Mouse (Mus musculus) embryonic facial prominence, embryonic 13.5 days (tissue): ENCODE data around the gene Met. TPM values are rescaled to one million over a fixed set of nuclear protein-coding genes. Genes with fewer than 3 reads are reported as not detected.
A peak's percentile ranks its signal among the peaks of the same experiment; 100 is the strongest.

Experiments used
- ATAC-seq: fragments of 200-750 bp; cut with Nextera tagmentation; 2 replicates; pipeline ENCODE4 v1.8.0; 2017; ENCODE audit warnings: low read depth; ENCODE audit not compliant: insufficient number of reproducible peaks, insufficient read depth, low FRiP score, low TSS enrichment
- H3K27ac ChIP-seq: fragments of 300-500 bp; sonication (generic); 2 replicates; pipeline ENCODE4 v1.5.1; 2015; ENCODE audit warnings: moderate library complexity, mild to moderate bottlenecking, inconsistent platforms
- H3K27me3 ChIP-seq: fragments of 300-500 bp; sonication (generic); 2 replicates; pipeline ENCODE4 v1.6.1; 2015; ENCODE audit warnings: mild to moderate bottlenecking, inconsistent platforms
- H3K36me3 ChIP-seq: fragments of 300-500 bp; sonication (generic); 2 replicates; pipeline ENCODE4 v1.6.1; 2015; ENCODE audit warnings: mild to moderate bottlenecking, inconsistent platforms
- H3K4me1 ChIP-seq: fragments of 300-500 bp; sonication (generic); 2 replicates; pipeline ENCODE4 v1.6.1; 2015; ENCODE audit warnings: inconsistent platforms
- H3K4me2 ChIP-seq: fragments of 300-500 bp; sonication (generic); 2 replicates; pipeline ENCODE4 v1.6.1; 2015; ENCODE audit warnings: moderate library complexity, mild to moderate bottlenecking, inconsistent platforms
- H3K4me3 ChIP-seq: fragments of 300-500 bp; sonication (generic); 2 replicates; pipeline ENCODE4 v1.5.1; 2015; ENCODE audit warnings: mild to moderate bottlenecking, inconsistent platforms
- H3K9ac ChIP-seq: fragments of 300-500 bp; sonication (generic); 2 replicates; pipeline ENCODE4 v1.6.1; 2015; ENCODE audit warnings: mild to moderate bottlenecking, inconsistent platforms
- H3K9me3 ChIP-seq: fragments of 300-500 bp; sonication (generic); 2 replicates; pipeline ENCODE4 v1.6.1; 2016; ENCODE audit warnings: inconsistent platforms
- WGBS: fragments of 180-500 bp; shearing (Covaris S2); methylation state at CpG from one replicate; pipeline ENCODE4 v1.1.7; 2015; ENCODE audit warnings: mixed read lengths; 5-methylcytosine and 5-hydroxymethylcytosine counted together
- polyA plus RNA-seq: library from polyadenylated mRNA; unstranded; fragments of >200 nt; fragmentation: Nextera tagmentation; extraction: Ambion mirVana; gene quantifications from 2 replicates; pipeline ENCODE4 v1.2.1, GENCODE M21; 2015

Met gene
- polyA plus RNA-seq, 1 experiment from 2014 or later, result 3.3 TPM

GRCm38 (mm10) chr6:17583982-17584381 lies 120.4 kb downstream of the Met start:
- peak overlapping the region; percentile 45 for H3K4me3 ChIP-seq
- ATAC-seq, result no peak
- H3K4me2 ChIP-seq, result peak overlapping the region; percentile 57
- no peaks in the 10 kb centered on the region for H3K36me3 ChIP-seq
- WGBS, result 11% methylated on average over 13 of the region's 13 CpGs
- H3K9ac ChIP-seq, result peak overlapping the region; percentile 57
- H3K4me1 ChIP-seq, result no peaks in the 10 kb centered on the region
- no peak overlapping the region for H3K27ac ChIP-seq
- H3K9me3 ChIP-seq, result no peaks in the 10 kb centered on the region
- H3K27me3 ChIP-seq, result no peaks in the 10 kb centered on the region

GRCm38 (mm10) chr6:17589049-17589952 lies 125.7 kb downstream of the Met start:
- Histone ChIP-seq H3K27me3 (no peaks in the 10 kb centered on the region), H3K9ac (no peak overlapping the region), H3K27ac (no peak overlapping the region), H3K9me3 (peaks cover 10% of the 10 kb centered on the region; the same call in 1 of the 2 replicates), H3K4me2 (peak overlapping the region; percentile 18), H3K4me3 (no peak overlapping the region), H3K4me1 (0 out of 2 replicates have a peak, but pooled peaks cover 4% of the 10 kb centered on the region), H3K36me3 (no peaks in the 10 kb centered on the region)
- no peak for ATAC-seq
- 36% methylated on average over 16 of the region's 16 CpGs for WGBS

DNA sequence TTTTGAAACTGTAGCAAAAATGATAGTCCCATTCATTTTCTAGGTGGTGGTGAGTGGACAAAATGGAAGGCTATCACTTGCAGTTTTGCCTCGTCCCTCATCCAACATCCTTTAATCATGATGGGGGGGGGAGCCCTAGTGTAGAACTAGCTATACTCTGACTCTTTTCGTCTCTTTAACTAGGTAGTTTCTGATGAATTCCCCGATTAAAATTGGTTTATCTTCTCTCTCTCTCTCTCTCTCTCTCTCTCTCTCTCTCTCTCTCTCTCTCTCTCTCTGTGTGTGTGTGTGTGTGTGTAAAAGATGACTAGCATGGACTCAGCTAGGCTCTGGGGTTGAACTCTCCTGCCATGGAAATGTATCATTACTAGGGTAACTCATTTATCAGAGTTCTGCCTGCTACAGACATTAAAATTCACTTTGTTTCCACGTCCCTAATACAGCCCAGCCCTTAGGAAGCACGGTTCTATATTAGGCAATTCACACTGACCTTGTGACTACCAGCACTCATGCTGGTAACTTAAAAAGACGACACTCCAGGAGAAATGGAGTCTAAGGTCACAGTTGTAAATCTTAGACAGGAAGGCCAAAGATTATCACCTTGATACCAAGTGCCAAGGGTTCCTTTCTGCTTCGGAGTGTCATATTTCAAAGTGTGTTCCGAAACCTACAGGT lies 126.5 kb downstream of the Met start:
- ATAC-seq, result no peak

DNA sequence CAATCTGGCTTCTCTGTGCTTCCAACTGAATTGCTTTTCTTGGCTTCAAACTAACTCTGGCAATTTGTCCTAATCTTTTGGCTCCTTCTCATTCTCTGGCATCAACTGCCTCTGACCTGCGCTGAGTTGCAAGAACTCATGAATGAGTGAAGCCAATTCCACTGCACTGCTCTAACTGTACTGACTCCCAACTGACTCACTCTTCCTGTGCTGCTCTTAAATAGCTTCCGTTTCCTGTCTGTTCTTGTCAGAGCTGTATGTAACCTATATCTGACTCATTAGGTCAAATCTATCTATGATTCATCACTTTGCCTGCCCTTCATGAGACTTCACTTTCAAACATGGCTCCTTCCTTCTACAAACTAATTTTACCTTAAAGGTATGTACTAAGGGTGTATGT lies 130.4 kb downstream of the Met start:
- Histone ChIP-seq H3K4me1 (0 out of 2 replicates have a peak, but pooled peaks cover 4% of the 10 kb centered on the region), H3K4me2 (no peak overlapping the region), H3K27me3 (no peaks in the 10 kb centered on the region), H3K9ac (no peak overlapping the region), H3K9me3 (peaks cover 11% of the 10 kb centered on the region; the same call in 1 of the 2 replicates), H3K36me3 (no peaks in the 10 kb centered on the region), H3K4me3 (no peak overlapping the region), H3K27ac (no peak overlapping the region)
- WGBS, result 96% methylated on average over 2 of the region's 2 CpGs
- no peak for ATAC-seq

More for the DNA sequence above, 126.5 kb downstream of the Met start:
- Histone ChIP-seq H3K9me3 (peaks cover 11% of the 10 kb centered on the region; the same call in 1 of the 2 replicates), H3K27ac (no peak overlapping the region), H3K9ac (no peak overlapping the region), H3K4me2 (no peak overlapping the region), H3K4me3 (no peak overlapping the region), H3K4me1 (0 out of 2 replicates have a peak, but pooled peaks cover 4% of the 10 kb centered on the region), H3K27me3 (no peaks in the 10 kb centered on the region), H3K36me3 (no peaks in the 10 kb centered on the region)
- 51% methylated on average over 8 of the region's 8 CpGs for WGBS

- 74% methylated on average over 11 of the region's 11 CpGs for WGBS
- no peak for ATAC-seq
These were observed 132.3 kb downstream of the Met start for GRCm38 (mm10) chr6:17595712-17596462.

DNA sequence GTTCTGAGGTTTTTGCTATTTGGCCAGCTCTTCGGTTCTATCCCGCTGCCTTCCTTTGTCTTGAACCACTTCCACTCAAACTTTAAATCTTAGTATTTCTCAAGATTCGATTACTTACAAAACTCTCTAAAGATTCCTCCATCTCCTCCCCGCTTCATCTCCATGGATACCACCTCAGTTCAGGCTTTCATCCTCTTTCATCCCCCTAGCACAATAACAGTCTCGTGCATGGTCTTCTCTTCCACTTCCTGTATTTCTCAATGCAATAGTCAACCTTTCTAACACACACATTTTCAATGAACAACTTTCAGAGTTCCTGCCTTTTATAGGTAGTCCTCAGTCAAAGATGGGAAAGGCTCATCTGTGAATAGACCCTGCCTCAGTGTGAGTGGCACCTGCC lies 135.8 kb downstream of the Met start:
- no peaks in the 10 kb centered on the region for H3K36me3 ChIP-seq
- H3K4me2 ChIP-seq, result no peak overlapping the region
- H3K9me3 ChIP-seq, result no peaks in the 10 kb centered on the region
- H3K27me3 ChIP-seq, result no peaks in the 10 kb centered on the region
- H3K27ac ChIP-seq, result no peak overlapping the region
- no peaks in the 10 kb centered on the region for H3K4me1 ChIP-seq
- 90% methylated on average over 5 of the region's 5 CpGs for WGBS
- no peak overlapping the region for H3K9ac ChIP-seq
- no peak for ATAC-seq
- H3K4me3 ChIP-seq, result no peak overlapping the region

More at GRCm38 (mm10) chr6:17595712-17596462, 132.3 kb downstream of the Met start:
- Histone ChIP-seq H3K27me3 (no peaks in the 10 kb centered on the region), H3K4me1 (no peaks in the 10 kb centered on the region), H3K9ac (no peak overlapping the region), H3K27ac (no peak overlapping the region), H3K9me3 (peaks cover 11% of the 10 kb centered on the region; the same call in 1 of the 2 replicates), H3K36me3 (no peaks in the 10 kb centered on the region), H3K4me3 (no peak overlapping the region), H3K4me2 (no peak overlapping the region)

DNA sequence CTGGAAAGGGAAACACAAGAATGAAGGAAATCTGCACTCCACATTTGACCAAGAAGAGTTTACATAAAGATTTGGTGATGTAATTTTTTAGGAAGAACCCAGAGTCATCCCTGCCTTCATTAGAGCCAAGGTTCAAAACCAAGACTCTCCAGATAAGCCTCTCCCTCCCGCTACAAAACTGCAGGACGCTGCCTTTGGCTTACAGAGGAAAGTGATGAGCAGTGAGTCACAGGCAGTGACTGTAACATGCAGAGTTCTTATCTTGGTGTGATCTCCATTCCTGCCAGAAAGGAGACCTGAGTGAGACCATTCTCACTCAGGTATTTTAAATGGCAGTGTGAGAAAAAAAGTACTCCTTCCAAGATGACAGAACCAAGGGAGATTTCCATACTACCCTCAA lies 137.9 kb downstream of the Met start:
- H3K9ac ChIP-seq, result no peak overlapping the region
- H3K36me3 ChIP-seq, result no peaks in the 10 kb centered on the region
- no peaks in the 10 kb centered on the region for H3K9me3 ChIP-seq
- no peaks in the 10 kb centered on the region for H3K27me3 ChIP-seq
- no peaks in the 10 kb centered on the region for H3K4me1 ChIP-seq
- ATAC-seq, result no peak
- no peak overlapping the region for H3K4me3 ChIP-seq
- 61% methylated on average over 2 of the region's 2 CpGs for WGBS
- H3K27ac ChIP-seq, result no peak overlapping the region
- H3K4me2 ChIP-seq, result no peak overlapping the region

GRCm38 (mm10) chr6:17606915-17607314 lies 143.3 kb downstream of the Met start:
- Histone ChIP-seq H3K4me1 (no peaks in the 10 kb centered on the region), H3K4me2 (no peak overlapping the region), H3K9me3 (no peaks in the 10 kb centered on the region), H3K36me3 (no peaks in the 10 kb centered on the region), H3K9ac (no peak overlapping the region), H3K27ac (no peak overlapping the region), H3K4me3 (no peak overlapping the region), H3K27me3 (no peaks in the 10 kb centered on the region)
- ATAC-seq, result no peak
- WGBS, result 79% methylated on average over 1 of the region's 1 CpGs

GRCm38 (mm10) chr6:17611352-17612010 lies 147.9 kb downstream of the Met start:
- ATAC-seq, result no peak
- Histone ChIP-seq H3K27ac (no peak overlapping the region), H3K9me3 (no peaks in the 10 kb centered on the region), H3K4me3 (no peak overlapping the region), H3K4me1 (no peaks in the 10 kb centered on the region), H3K4me2 (no peak overlapping the region), H3K27me3 (no peaks in the 10 kb centered on the region), H3K36me3 (no peaks in the 10 kb centered on the region), H3K9ac (no peak overlapping the region)
- WGBS, result 89% methylated on average over 11 of the region's 11 CpGs

- Histone ChIP-seq H3K27ac (no peak overlapping the region), H3K9ac (no peak overlapping the region), H3K4me1 (no peaks in the 10 kb centered on the region), H3K27me3 (no peaks in the 10 kb centered on the region), H3K4me2 (no peak overlapping the region), H3K9me3 (no peaks in the 10 kb centered on the region), H3K4me3 (no peak overlapping the region), H3K36me3 (no peaks in the 10 kb centered on the region)
- ATAC-seq, result no peak
- WGBS, result 83% methylated on average over 4 of the region's 4 CpGs
These were observed 149.1 kb downstream of the Met start for GRCm38 (mm10) chr6:17612652-17613051.

DNA sequence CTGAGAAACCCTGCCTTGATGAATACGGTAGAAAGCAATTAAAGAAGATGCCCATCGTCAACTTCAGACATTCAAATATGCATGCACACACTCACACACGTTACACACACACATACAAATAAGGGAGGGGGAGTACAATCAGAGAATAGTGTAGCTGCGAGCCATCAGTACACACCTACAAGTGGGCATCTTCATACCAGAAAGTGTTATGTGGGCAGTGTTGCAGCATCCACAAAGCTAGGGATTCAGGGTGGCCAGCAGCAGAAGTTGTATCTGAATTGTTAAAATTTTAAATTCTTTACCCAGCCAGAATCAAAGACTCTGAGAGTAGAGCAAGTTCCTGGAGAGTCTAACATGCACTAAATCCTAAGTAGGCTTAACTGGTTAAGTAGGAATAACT lies 157.2 kb downstream of the Met start:
- no peaks in the 10 kb centered on the region for H3K36me3 ChIP-seq
- H3K27me3 ChIP-seq, result no peaks in the 10 kb centered on the region
- H3K4me1 ChIP-seq, result no peaks in the 10 kb centered on the region
- WGBS, result 82% methylated on average over 4 of the region's 4 CpGs
- no peak overlapping the region for H3K27ac ChIP-seq
- no peak overlapping the region for H3K4me2 ChIP-seq
- no peak for ATAC-seq
- no peak overlapping the region for H3K9ac ChIP-seq
- no peaks in the 10 kb centered on the region for H3K9me3 ChIP-seq
- H3K4me3 ChIP-seq, result no peak overlapping the region
